Mouse (Mus musculus) heart, embryonic 12.5 days (tissue): ENCODE data around the gene Shc1. TPM values are rescaled to one million over a fixed set of nuclear protein-coding genes. Genes with fewer than 3 reads are reported as not detected.
A peak's percentile ranks its signal among the peaks of the same experiment; 100 is the strongest.
"Not testable (repeated sequence)": the region's sequence is repeated elsewhere in the genome, so short reads cannot be mapped to it uniquely, and the experiment has no call there.

Experiments used
- ATAC-seq: fragments of 200-750 bp; cut with Nextera tagmentation; 2 replicates; pipeline ENCODE4 v1.8.0; 2017; ENCODE audit warnings: moderate TSS enrichment, moderate library complexity; ENCODE audit not compliant: insufficient number of reproducible peaks, low FRiP score
- H3K27ac ChIP-seq: fragments of 300-500 bp; sonication (generic); 2 replicates; pipeline ENCODE4 v1.5.1; 2016; ENCODE audit warnings: mild to moderate bottlenecking, moderate library complexity; ENCODE audit not compliant: poor library complexity, severe bottlenecking
- H3K27me3 ChIP-seq: fragments of 300-500 bp; sonication (generic); replicated peaks from 2 replicates; pipeline ENCODE4 v1.6.1; 2016; ENCODE audit warnings: mild to moderate bottlenecking, moderate library complexity
- H3K36me3 ChIP-seq: fragments of 300-500 bp; sonication (generic); 2 replicates; pipeline ENCODE4 v1.6.1; 2016; ENCODE audit warnings: mild to moderate bottlenecking, moderate library complexity
- H3K4me1 ChIP-seq: fragments of 300-500 bp; sonication (generic); replicated peaks from 2 replicates; pipeline ENCODE4 v1.6.1; 2016; ENCODE audit warnings: mild to moderate bottlenecking
- H3K4me2 ChIP-seq: fragments of 300-500 bp; sonication (generic); 2 replicates; pipeline ENCODE4 v1.6.1; 2016; ENCODE audit warnings: mild to moderate bottlenecking, moderate library complexity
- H3K4me3 ChIP-seq: fragments of 300-500 bp; sonication (generic); 2 replicates; pipeline ENCODE4 v1.5.1; 2016; ENCODE audit warnings: mild to moderate bottlenecking
- H3K9ac ChIP-seq: fragments of 300-500 bp; sonication (generic); 2 replicates; pipeline ENCODE4 v1.6.1; 2016; ENCODE audit warnings: mild to moderate bottlenecking, moderate library complexity
- H3K9me3 ChIP-seq: fragments of 300-500 bp; sonication (generic); replicated peaks from 2 replicates; pipeline ENCODE4 v1.6.1; 2016; ENCODE audit warnings: mild to moderate bottlenecking, moderate library complexity
- WGBS: fragments of 180-500 bp; shearing (Covaris S2); methylation state at CpG from one replicate; pipeline ENCODE4 v1.1.7; 2016; 5-methylcytosine and 5-hydroxymethylcytosine counted together
- polyA plus RNA-seq: library from polyadenylated mRNA; unstranded; fragments of >200 nt; fragmentation: Nextera tagmentation; extraction: Ambion mirVana; gene quantifications from 2 replicates; pipeline ENCODE4 v1.2.1, GENCODE M21; 2016

Gene Shc1
- polyA plus RNA-seq, 1 experiment from 2014 or later: 78.1 TPM

DNA sequence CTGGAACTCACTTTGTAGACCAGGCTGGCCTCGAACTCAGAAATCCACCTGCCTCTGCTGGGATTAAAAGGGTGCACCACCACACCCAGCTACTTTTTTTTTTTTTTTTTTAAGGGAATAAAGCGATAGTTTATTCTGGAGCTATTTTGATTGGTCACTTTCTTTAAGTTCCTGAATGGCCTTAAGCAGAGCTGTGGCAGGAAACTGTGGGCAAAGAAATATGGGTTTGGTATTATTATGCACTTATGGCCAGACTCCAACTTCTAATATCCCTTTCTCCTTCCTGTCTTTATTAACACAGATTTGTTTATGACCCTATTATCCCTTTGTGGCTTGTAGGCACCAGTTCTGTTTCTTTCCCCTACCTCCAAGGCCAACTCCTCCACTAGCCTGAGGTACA is 2.2 kb downstream of the Shc1 start:
- no peak for ATAC-seq
- H3K4me1 ChIP-seq: peaks cover 48% of the 10 kb centered on the region
- H3K9me3 ChIP-seq: no peaks in the 10 kb centered on the region
- H3K4me3 ChIP-seq: peak overlapping the region; percentile 62
- no peaks in the 10 kb centered on the region for H3K27me3 ChIP-seq
- H3K27ac ChIP-seq: peak overlapping the region; percentile 90
- peak overlapping the region; percentile 89; the same call in 1 of the 2 replicates for H3K9ac ChIP-seq
- peaks cover 34% of the 10 kb centered on the region for H3K36me3 ChIP-seq
- WGBS: 60% methylated on average over 2 of the region's 2 CpGs
- H3K4me2 ChIP-seq: peak overlapping the region; percentile 87

DNA sequence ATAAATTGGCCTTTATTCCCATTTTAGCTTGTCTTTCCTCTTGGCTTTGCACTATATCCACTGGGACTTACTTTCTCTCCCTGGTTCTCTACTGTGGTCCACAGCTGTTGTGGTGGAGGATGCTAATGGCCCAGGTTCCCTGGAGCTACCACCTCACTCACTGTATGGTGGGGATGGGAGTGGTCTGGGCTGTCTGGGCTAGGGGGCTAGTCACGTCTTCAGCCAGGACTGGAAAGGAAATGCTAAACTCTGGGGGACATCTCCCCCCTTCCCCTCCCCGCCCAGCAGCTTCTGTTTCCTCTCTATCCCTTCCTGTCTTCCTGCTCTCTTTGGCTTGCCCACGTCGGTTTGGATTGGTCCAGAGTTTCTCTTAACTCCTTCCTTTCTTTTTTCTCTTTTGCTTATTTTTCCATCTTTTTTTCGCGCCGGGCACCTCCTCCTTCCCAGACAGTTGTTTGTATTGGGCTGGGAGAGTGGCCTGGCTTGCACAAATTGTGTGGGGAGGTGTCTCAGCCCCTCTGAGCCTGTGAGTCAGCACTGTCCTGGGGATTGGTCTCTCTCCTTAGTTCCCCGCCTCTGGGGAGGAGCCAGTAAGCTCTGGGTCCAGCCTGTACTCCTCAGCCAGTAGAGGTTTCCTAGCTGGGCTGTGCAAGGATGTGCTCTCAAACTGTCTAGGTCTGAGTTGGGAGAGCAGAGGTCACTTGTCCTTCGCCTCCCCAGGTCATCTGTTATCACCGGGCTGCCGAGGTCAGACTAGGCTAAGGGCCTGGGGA is 2.9 kb downstream of the Shc1 start:
- no peaks in the 10 kb centered on the region for H3K9me3 ChIP-seq
- H3K36me3 ChIP-seq: peaks cover 33% of the 10 kb centered on the region
- H3K4me3 ChIP-seq: peak overlapping the region; percentile 62
- peak; percentile 88 for ATAC-seq
- no peaks in the 10 kb centered on the region for H3K27me3 ChIP-seq
- H3K9ac ChIP-seq: peak overlapping the region; percentile 89
- peaks cover 48% of the 10 kb centered on the region for H3K4me1 ChIP-seq
- 4% methylated on average over 11 of the region's 11 CpGs for WGBS
- peak overlapping the region; percentile 90 for H3K27ac ChIP-seq
- H3K4me2 ChIP-seq: peak overlapping the region; percentile 87

- ATAC-seq: no peak
These were observed 3.7 kb downstream of the Shc1 start for GRCm38 (mm10) chr3:89421810-89422473.

DNA sequence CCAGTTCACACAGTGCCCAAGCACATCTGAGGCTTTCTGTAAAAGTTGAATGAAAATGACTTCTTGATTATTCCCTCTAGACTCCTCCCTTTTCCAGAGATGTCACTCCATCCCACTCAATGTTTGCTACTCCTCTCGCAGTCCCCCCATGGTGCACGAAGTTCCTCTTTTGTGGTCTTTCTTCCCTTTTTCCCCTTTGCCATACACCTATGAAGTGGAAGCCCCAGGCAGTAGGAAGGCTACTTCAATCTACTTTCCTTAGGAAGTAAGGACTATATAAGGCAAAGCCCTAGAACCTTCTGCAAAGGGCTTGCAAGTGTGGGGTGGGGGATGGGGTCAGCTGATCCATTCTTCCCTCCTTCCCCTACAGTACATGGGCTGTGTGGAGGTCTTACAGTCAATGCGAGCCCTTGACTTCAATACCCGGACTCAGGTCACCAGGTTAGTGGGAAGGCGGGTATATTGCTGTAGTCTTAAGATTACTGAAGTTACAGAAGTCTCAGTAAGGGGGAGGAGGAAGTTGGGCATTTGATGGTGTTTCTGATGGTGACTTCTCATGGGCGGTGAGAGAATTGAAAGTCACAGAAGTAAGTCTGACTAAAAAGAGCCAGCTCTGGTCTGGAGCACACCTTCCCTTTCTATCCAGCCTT is 4.4 kb downstream of the Shc1 start:
- Histone ChIP-seq H3K36me3 (peaks cover 45% of the 10 kb centered on the region), H3K4me2 (peak overlapping the region; percentile 87), H3K27ac (peak overlapping the region; percentile 90), H3K4me3 (peak overlapping the region; percentile 62), H3K27me3 (no peaks in the 10 kb centered on the region), H3K9me3 (no peaks in the 10 kb centered on the region), H3K9ac (peak overlapping the region; percentile 89), H3K4me1 (peaks cover 41% of the 10 kb centered on the region)
- 52% methylated on average over 6 of the region's 6 CpGs for WGBS
- no peak for ATAC-seq

More at GRCm38 (mm10) chr3:89421810-89422473, 3.7 kb downstream of the Shc1 start:
- peaks cover 38% of the 10 kb centered on the region for H3K36me3 ChIP-seq
- H3K4me1 ChIP-seq: peaks cover 41% of the 10 kb centered on the region
- H3K4me2 ChIP-seq: peak overlapping the region; percentile 87
- H3K27me3 ChIP-seq: no peaks in the 10 kb centered on the region
- WGBS: 4% methylated on average over 22 of the region's 22 CpGs
- no peaks in the 10 kb centered on the region for H3K9me3 ChIP-seq
- peak overlapping the region; percentile 89 for H3K9ac ChIP-seq
- H3K4me3 ChIP-seq: peak overlapping the region; percentile 62
- peak overlapping the region; percentile 90 for H3K27ac ChIP-seq

GRCm38 (mm10) chr3:89424416-89425140 is 6.3 kb downstream of the Shc1 start:
- WGBS: 77% methylated on average over 5 of the region's 5 CpGs
- Histone ChIP-seq H3K4me3 (no peak overlapping the region), H3K4me2 (no peak overlapping the region), H3K9me3 (no peaks in the 10 kb centered on the region), H3K27ac (no peak overlapping the region), H3K36me3 (peaks cover 51% of the 10 kb centered on the region), H3K9ac (no peak overlapping the region), H3K27me3 (no peaks in the 10 kb centered on the region), H3K4me1 (peaks cover 40% of the 10 kb centered on the region)
- ATAC-seq: no peak

GRCm38 (mm10) chr3:89425141-89425525 is 6.9 kb downstream of the Shc1 start:
- H3K9ac ChIP-seq: no peak overlapping the region
- peaks cover 51% of the 10 kb centered on the region for H3K36me3 ChIP-seq
- no peaks in the 10 kb centered on the region for H3K27me3 ChIP-seq
- ATAC-seq: no peak
- H3K4me2 ChIP-seq: no peak overlapping the region
- H3K27ac ChIP-seq: no peak overlapping the region
- peaks cover 35% of the 10 kb centered on the region for H3K4me1 ChIP-seq
- 87% methylated on average over 5 of the region's 5 CpGs for WGBS
- H3K4me3 ChIP-seq: no peak overlapping the region
- no peaks in the 10 kb centered on the region for H3K9me3 ChIP-seq

DNA sequence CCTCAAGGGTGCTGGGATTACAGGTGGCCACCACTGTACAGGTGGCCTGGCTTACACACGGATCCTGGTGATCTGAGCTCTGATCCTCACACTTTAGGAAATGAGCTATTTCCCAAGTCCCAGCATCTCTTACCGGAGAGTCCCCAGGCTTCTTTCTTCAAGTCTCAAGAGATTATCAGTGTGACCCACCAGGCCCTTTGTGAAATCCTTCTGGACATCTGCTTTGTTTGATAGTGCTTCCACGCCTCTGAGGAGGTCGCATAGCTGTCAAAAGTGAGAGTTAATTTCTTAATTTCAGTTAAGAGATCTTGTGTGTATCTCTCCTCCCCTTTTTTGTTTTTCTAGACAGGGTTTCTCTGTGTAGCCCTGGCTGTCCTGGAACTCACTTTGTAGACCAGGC is 7.6 kb downstream of the Shc1 start:
- Histone ChIP-seq H3K27me3 (no peaks in the 10 kb centered on the region), H3K27ac (no peak overlapping the region), H3K9ac (no peak overlapping the region), H3K9me3 (no peaks in the 10 kb centered on the region), H3K4me1 (peaks cover 32% of the 10 kb centered on the region), H3K4me2 (no peak overlapping the region), H3K36me3 (peaks cover 51% of the 10 kb centered on the region), H3K4me3 (no peak overlapping the region)
- ATAC-seq: no peak
- WGBS: 72% methylated on average over 4 of the region's 4 CpGs

- not testable (repeated sequence) for H3K4me3 ChIP-seq, H3K4me2 ChIP-seq, ATAC-seq, H3K9me3 ChIP-seq, H3K27ac ChIP-seq, H3K27me3 ChIP-seq, H3K9ac ChIP-seq
- Histone ChIP-seq H3K36me3 (peaks cover 66% of the 10 kb centered on the region), H3K4me1 (peaks cover 15% of the 10 kb centered on the region)
- WGBS: 89% methylated on average over 7 of the region's 7 CpGs
These were observed 10.8 kb downstream of the Shc1 start for GRCm38 (mm10) chr3:89429021-89429420.

DNA sequence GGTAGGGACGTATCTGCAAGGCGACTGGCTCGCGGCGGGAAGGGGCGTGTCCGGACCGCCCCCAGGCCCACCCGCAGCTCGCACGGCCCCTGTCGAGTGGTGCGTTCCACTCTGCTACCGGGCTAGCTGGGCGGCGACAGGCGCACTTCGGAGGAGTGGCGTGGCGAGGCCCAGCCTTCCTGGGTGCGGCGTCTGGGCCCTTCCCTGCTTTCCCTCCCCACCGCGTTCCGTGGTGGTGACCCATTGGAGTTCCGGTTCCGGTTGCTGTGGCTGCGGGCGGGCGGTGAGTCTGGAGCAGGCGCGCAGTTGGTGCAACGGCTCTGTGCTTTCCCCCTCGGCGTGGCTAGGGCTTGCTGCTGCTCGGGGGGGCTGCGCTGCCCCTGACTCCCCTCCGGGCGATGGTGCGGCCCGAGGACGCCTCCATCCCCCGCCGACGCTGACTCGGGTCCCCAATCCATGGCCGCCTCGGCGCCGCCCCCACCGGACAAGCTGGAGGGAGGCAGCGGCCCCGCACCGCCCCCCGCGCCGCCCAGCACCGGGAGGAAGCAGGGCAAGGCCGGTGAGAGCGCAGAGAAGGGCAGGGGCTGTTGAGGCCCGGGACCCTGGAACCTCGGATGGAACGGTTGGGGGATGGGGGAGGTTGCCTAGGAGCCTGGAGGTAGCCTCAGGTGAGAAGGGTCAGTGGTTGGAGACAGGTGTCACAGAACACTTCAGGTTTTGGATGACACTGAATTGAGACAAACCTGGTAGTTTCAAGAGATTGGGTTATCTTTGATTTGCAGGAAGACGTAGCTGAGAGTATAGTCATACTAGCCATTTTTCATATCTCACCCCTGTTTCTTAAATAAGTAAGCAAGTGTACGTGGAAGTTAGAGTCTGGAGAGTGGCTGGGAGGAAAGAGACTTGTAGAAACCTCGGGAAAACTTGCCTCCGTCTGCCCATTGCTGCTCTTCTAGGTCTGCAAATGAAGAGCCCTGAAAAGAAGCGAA is 12.2 kb downstream of the Shc1 start, which contains the start of gene Pygo2:
Gene Pygo2 (plus strand): TSS at position 44 of the 989 bp plus-strand sequence.
- peak within 1 kb of the TSS; percentile 92 for H3K27ac ChIP-seq
- peaks cover 16% of the 10 kb centered on the region for H3K4me1 ChIP-seq
- 2% methylated on average over 53 of the region's 68 CpGs for WGBS
- ATAC-seq: peak; percentile 98
- no peaks in the 10 kb centered on the region for H3K27me3 ChIP-seq
- H3K9me3 ChIP-seq: no peaks in the 10 kb centered on the region
- H3K9ac ChIP-seq: peak within 1 kb of the TSS; percentile 96
- H3K4me3 ChIP-seq: peak within 1 kb of the TSS; percentile 87
- peaks cover 60% of the 10 kb centered on the region for H3K36me3 ChIP-seq
- H3K4me2 ChIP-seq: peak within 1 kb of the TSS; percentile 74

- Histone ChIP-seq H3K36me3 (peaks cover 38% of the 10 kb centered on the region), H3K4me1 (peaks cover 27% of the 10 kb centered on the region), H3K27ac (no peak overlapping the region), H3K27me3 (no peaks in the 10 kb centered on the region), H3K9me3 (no peaks in the 10 kb centered on the region), H3K4me3 (no peak overlapping the region), H3K4me2 (no peak overlapping the region), H3K9ac (0 out of 2 replicates have a peak overlapping the region, but pooled peaks have one; percentile 22)
- ATAC-seq: no peak
- 92% methylated on average over 8 of the region's 8 CpGs for WGBS
These were observed 14.4 kb downstream of the Shc1 start for GRCm38 (mm10) chr3:89432606-89433005.
